Mouse (Mus musculus) MEL-GATA-1-ER (cell line): ENCODE data around the gene Sh3gl3.
"Not testable (repeated sequence)": the region's sequence is repeated elsewhere in the genome, so short reads cannot be mapped to it uniquely, and the experiment has no call there.

Source experiments
- DNase-seq: peaks from one replicate; pipeline ENCODE4 v3.0.0-alpha.2; 2012; ENCODE audit warnings: low read depth; ENCODE audit errors: extremely low read depth

Gene Sh3gl3

DNA sequence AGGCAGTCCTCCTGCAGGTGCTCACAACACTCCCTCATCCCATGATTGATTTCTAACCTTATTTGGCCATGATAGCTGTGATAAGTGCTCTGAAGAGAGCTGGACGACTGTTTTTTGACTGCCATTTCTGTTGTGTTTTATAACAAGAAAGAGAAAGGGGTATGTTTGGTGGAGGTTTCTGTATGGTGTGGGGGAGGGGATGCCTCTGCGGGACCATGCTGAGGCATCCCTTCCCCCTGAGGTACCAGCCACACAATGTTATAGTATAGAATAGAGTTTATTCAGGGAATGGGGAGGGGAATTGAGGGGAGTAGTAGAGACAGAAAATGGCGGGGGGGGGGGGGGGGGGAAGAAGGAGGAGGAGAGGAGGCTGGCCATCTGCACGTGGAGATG, 61.3 kb downstream of the Sh3gl3 start:
- no peak for DNase-seq

DNA sequence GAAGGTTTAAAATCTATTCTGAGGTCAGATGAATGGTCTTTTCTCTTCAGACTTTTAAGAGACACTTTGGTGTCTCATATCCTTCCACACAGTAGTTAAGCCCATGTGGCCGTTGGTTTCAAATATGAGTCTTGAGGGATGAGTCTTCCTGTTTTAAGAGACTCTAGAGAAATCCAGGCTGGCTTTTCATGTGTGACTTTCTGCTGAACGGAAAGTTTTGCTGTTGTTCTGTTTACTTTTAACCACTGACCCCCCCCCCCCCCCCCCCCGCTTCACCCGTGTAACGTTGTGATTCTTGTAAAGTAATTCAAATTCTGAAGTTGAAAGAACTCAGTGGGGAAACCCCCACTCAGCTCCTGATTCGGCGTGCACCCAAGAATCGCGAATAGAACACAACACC, 61.8 kb downstream of the Sh3gl3 start:
- DNase-seq, result no peak

DNA sequence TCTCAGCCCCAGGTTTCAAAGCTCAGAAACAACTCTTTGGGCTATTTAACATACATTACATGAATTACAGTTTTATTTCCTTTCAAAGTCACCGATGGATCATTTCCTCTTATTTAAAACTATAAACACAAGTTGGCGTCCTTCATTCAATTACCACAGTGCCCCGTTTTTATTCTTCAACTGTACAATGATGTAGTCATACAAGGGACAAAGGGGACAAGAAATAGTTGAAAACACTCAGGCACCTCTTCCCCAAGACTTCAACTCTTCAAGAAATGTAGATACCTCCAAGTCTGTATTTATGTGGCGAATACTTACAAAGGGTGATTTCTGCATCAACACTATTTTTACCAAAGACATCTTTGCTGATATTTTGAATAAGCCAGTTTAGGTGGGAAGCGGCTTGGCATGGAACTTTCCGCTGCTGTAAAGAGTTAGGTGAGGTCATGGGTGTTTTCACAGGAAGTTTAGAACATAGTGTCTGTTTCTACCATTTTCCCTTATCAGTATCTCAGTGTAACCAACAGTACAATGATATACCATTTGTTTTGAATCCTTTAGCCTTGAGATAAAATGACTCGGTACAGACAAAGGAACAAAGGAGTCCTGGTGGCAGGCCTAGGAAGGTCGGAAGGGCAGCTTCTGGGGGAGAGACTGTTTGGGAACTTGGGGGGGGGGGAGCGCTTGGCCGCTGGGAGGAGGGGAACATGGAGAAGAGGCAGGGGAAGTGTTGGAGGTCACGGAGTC, 62.7 kb downstream of the Sh3gl3 start:
- no peak for DNase-seq

DNA sequence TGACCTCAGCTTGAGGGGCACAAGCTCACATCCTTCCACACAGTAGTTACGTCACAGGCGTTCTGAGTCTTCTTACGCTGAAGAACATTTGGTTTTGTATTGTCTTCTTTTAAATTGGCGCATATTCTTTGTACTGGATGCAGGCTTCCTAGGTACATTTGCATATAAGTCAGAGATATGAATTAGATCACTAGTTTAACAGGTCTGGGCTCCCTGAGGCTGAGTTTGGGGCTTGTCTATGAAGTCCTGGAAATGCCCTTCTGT, 63.2 kb downstream of the Sh3gl3 start:
- no peak for DNase-seq

DNA sequence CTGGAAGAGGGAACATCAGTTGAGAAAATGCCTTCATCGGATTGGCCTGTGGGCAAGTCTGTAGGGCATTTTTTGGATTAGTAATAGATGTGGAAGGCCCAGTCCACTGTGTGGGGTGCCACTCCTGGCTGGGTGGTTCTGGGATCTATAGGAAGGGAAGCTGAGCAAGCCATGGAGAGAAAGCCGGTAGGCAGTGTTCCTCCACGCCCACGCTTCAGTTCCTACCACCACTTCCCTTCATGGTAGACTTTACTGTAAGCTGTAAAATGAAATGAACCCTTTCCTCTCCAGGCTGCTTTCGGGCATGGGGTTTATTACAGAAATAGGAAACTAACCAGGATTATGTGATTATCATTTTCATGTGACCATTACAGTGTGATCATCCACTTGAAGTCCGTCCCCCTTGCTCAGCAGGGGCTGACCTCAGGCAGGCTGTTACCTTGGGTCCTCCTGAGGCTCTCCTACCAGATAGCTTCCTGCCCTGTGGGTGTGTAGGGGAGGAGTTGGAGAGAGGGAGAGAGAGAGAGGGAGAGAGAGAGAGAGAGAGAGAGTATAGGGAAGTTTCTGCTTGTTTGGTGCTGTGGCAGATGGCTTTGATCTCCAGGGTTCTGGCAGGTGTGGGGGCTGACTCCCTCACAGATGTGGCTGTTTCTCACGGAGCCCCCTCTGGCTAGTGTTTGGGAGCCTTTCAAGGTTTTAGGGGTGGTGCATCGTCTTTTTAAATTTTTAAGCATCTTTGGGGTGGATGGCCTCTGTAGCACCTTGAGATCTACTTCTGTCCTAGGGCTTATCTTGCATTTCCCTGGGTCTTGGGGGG, 67.0 kb downstream of the Sh3gl3 start:
- DNase-seq, result no peak

DNA sequence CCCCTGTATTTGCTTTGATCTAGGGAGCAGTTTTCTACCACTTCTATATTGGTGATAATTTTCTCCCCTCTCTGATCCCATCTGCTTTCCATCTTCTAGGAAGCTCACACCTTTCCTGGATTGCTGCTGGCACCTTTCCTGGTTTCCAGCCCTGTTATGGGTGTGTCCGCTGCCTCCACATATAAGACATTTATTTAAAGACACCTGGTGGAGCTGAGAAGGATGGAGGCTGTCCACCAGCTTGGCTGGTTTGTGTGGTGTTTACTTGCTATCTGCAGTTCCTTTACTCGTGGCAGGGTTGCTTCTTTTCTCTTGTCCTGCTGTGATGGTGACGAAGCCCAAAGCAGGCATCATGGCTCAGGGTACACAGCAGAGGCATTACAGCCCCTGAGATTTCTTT, 71.1 kb downstream of the Sh3gl3 start:
- DNase-seq, result no peak

DNA sequence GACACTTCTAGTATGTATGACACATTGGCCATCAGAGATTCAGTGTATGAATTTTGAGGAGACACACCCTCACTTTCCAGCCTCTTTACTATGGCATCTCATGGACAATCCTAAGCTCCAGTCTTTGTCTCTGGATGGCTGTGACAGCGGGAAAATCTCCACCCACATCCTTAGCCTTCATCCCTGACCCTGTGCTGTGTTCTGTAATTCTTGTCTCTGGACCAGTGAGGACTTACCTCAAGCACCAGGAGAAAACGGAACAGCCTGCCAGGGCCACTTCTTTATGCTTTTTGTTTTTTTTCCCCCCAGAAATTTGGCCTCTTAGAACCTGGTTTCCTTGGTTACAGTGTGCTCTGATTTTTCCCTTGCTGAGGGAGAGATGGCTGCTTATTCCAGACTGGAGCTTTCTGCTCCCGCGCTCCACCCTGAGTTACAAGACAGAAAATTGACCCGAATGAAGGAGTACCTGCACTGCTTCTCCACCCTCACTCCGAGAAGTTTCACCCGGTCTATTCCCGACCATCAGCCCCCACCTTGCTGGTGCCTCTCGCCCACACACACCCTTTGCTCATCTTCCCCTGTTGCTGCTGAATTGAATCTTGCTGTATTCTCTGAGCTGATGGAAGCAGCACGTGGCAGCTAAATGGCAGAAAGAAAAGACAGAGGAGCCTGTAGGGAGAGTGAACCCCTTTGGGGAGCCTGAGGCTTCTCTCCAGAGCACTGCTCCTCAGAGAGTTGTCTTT, 75.5 kb downstream of the Sh3gl3 start:
- DNase-seq, result no peak

DNA sequence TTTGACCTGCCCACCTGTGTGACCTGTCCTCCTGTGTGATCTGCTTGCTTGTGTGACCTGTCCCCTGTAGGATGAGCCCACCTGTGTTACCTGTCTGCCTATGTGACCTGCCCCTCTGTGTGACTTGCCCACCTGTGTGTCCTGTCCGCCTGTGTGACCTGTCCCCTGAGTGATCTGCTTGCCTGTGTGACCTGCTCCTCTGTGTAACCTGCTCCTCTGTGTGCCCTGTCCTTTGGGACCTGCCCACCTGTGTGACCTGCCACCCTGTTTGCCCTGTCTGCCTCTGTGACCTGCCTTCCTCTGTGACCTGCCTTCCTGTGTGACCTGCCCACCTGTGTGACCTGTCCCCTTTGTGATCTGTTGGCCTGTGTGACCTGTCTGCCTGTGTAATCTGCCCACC, 79.7 kb downstream of the Sh3gl3 start:
- DNase-seq, result no peak

DNA sequence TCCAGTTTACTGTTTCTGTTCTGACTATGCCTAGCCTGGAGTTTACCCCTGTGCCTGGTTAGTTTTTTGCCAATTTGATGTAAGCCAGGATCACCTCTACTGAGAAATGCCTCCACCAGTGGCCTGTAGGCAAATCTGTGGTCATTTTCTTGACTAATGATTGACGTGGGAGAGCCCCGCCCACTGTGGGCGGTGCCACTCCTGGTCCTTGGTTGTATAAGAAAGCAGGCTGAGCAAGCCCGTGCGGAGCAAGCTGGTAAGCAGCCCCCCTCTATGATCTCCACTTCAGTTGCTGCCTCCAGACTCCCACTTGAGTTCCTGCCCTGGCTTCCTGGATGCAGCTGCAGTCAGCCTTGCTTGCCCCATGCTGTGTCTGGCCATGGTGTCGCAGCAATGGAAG, 83.3 kb downstream of the Sh3gl3 start:
- no peak for DNase-seq

DNA sequence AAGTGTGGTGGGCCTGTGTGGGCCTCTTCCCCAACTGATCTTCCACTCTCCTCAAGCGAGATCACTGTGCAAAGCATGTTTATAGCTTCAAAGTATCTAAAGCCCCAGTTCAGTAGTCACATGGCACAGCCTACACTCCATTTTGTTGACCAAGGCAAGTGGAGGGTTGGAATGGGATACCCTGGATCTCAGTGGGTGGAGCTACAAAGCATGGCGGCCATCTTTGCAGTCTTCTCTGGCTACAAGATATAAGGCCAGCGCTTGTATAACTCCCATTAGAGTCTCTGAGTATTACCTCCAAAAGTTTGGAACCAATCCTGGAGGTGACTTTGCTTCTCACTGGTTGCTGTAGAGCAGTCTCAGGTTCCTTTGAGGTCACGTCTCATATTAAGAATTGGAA, 83.9 kb downstream of the Sh3gl3 start:
- DNase-seq, result no peak

DNA sequence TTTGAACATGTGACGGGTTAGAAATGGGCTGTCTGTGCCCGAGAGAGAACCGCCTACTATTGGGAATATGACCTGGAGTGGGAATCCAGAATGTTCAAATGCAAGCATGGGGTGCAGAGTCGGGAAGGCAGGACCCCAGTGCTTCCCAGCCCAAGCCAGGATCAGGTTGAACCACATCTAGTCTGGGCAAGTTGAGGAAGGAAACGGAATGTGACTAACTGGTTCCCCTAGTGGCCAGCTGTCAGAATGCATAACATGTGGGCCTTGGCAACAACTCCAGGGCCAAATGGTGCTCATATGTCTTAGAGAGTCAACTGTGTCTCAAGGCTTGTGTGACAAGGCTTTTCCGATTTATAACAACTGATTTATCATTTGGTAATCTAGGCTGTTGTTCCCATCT, 86.6 kb downstream of the Sh3gl3 start:
- DNase-seq, result no peak

DNA sequence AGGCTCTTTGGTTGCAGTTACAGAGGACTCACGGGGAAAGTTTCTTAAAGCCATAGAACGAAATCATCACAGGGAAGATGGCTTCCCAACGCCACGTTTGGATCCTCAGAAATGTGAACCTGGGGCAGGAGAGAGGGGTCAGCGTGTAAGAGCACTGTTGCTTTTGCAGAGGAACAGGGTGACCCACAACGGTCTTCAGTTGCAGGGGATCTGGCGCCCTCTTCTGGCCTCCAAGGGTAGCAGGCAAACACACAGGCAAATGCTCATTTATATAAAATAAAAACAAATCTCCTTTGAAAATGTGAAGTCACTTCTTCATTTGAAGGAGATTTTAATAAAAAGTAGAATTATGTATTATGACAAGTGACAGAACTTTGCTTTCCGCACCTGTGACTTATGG, 89.5 kb downstream of the Sh3gl3 start:
- DNase-seq, result no peak

DNA sequence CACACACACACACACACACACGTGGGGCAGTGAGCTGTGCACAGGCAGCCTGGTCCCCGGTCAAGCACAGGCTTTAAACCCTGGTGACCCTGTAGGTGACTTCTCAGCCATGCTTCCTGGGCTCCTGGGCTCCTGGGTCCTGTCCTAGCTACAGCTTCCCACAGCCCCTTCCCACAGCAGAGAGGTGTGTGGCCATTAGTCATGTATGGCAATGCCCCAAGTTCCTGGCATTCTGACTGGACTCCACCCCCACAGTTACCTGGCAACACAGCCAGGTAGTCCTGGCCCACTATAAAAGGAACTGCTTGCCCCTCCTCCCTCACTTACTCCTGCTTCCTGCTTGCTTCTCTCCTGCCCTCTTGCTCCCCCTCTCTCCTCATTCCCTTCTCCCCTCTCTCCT, 90.5 kb downstream of the Sh3gl3 start:
- DNase-seq, result no peak

DNA sequence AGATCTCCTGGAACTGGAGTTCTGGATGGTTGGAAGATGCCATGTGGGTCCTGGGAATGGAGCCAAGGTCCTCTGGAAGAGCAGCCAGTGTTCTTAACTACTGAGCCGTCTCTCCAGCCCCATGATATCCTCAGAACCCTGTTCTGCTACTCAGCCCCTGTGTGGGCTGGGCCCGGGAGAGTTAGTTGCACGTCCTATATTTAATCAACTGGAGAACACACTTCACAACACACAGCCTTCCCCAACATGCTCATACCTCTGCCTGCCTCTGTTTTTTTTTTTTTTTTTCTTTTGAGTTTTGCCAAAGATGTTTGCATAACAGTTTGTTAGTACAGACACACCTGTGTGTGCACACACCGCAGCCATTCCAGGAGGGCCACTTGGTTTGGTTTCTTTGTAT, 91.7 kb downstream of the Sh3gl3 start:
- DNase-seq, result no peak

DNA sequence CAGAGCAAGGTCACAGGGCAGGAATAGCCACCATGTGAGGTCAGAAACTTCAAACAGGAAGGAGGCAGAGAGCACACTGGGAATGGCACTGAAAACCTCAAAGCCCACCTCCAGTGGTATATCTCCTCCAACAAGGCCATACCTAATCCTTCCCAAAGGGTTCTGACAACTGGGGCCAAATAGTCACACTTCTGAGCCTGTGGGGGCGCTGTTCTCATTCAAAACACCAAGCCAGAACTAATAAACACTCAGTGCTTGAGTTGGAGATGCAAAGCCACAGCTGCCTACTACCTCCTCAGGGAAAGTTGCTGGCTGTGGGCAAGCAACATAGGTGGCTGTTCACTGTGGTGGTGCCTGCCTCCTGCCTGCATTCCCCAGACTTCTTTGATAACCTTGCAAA, 96.3 kb downstream of the Sh3gl3 start:
- DNase-seq, result no peak

DNA sequence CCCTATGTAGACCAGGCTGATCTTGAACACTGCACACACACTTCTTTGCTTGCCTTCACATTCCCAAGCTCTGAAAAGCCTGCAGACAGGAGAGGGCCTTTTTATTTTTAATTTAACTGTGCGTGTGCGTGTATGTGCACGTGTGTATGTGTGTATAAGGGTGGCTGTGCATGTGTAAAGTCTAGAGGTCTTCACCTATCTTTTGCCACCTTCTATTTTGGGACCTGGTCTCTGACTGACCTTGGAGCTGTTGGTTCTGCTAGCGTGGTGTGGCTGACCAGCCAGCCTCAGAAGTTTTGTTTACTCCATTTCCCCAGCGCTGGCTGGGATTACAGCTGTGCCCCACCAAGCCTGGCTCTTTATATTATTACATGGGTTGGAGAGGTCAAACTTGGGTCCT, 98.1 kb downstream of the Sh3gl3 start:
- DNase-seq, result no peak

DNA sequence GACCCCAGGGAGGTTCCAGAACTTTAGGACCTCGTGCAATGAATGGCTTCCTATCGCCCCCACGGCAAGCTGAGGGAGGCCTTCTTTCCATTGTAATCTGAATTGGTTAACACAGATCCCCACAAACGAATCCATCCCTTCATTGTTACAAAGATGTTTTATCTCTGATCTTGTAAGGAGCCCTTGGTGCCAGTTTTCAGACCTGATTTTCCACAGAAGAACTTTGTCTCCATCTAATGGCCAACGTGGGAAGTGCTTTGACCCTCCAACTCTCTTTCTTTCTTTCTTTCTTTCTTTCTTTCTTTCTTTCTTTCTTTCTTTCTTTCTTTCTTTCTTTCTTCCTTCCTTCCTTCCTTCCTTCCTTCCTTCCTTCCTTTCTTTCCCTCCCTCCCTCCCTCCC, 99.2 kb downstream of the Sh3gl3 start:
- DNase-seq, result not testable (repeated sequence)

DNA sequence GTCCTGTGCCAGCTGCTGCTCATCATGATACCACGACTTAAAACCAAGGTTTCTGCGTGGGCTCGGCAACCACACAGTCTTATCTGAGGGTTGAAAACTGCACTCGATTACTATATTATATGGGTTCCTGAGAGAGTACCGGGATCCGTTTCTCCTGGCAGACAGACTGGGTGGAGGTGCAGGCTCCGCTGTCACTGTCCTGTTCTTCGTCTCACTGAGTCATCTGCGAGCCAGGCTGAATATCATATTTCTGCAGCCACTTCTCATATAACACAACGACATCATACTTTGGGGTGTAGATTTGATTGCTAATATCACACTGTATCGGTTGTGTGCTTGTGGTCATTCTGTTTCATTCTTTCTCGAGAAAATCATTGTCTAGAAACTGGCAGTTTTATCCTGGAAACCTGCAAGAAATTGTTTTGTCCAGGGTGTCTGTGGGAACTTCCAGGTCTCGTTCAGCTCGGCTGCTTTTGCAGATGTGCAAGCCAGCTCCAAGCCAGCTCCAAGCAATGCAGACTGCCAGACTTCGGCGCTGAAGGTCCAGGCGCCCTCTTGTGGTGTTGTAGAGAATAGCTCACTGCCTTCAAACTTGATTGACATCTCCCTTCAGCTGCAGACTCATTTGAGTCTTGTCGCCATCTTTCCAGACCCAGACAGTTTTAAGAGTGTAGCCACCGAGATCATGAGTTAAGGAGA, 100.5 kb downstream of the Sh3gl3 start:
- DNase-seq, result no peak

DNA sequence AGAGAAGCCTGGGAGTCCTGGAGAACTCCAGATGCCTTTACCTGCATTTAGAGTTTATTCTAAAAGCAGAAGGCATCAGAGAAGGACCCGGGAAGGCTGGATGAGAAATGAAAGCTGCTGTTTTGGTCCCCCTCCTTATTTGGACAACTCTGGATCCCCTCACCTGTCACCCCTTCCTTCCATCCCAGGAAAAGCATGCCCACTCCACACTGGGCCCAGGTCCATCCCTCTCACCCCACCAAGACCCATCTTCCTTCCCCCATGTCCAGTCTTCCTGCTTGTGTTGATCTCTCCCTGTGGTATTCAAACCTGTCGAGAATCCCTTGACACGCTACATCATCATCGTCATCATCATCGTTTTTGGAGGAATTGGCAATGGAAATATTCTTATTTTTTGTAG, 101.3 kb downstream of the Sh3gl3 start:
- DNase-seq, result no peak

DNA sequence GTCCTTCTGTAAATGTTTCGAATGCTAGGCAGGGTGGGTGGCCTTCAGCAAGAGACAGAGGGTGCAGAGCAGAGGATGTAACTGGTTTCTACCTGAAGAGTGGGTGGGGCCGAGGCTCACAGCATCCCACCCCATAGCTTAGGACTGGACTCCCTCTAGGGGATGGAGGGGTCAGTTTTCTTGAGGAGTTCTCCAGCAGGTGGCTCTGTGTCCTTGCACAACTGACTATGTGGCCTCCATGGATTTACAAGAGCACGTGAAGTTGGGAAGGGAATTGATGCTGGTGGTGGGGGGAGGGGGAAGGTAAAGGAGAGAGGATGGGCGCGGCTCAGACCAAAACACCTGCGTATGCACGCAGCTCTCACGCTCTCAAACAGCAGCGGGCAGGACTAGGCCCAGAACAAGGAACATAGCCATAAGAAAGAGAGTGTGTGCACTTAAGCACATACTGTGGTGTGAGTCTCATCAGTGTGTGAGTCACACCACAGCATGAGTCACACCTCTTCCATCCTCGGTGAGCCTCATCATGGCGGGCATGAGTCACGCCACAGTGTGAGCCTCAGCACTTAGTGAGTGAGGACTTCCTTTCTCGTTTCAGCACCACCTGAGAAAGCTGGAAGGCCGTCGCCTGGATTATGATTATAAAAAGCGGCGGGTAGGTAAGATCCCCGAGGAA, 102.0 kb downstream of the Sh3gl3 start:
- DNase-seq, result no peak

DNA sequence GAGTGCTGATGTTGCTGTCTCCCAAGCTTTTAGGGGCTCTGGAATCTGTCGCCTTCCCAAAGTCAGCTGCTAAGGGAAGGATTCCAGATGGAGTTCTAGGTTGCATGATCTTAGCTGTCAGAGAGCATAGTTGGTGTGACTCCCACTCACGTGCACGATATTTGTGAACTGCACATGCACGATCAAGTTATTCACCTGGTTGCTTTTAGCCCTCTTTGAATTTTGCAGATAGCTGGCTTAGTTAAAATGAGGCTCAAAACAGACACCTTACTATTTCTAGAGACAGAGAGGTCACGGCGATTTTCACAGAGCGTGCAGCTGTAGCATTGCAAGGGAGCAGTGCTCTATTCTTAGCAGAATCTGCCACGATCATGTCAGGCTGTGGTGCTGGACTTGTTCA, 108.4 kb downstream of the Sh3gl3 start:
- DNase-seq, result no peak
